Mouse (Mus musculus) forebrain, embryonic 11.5 days (tissue): ENCODE results near the gene Smpdl3b. TPM values are rescaled to one million over a fixed set of nuclear protein-coding genes. Genes with fewer than 3 reads are reported as not detected.
"Not testable (repeated sequence)": the region's sequence is repeated elsewhere in the genome, so short reads cannot be mapped to it uniquely, and the experiment has no call there.

Experiments
- ATAC-seq: fragments of 200-750 bp; cut with Nextera tagmentation; replicated peaks from 2 replicates; pipeline ENCODE4 v1.8.0; 2017; ENCODE audit warnings: moderate TSS enrichment; ENCODE audit not compliant: low FRiP score
- DNase-seq: peaks from one replicate; pipeline ENCODE4 v3.0.0-alpha.2; 2017; ENCODE audit warnings: low spot score
- H3K27ac ChIP-seq: fragments of 300-500 bp; sonication (generic); 2 replicates; pipeline ENCODE4 v1.5.1; 2014; ENCODE audit warnings: low read depth, low read length
- H3K27me3 ChIP-seq: fragments of 300-500 bp; sonication (generic); 2 replicates; pipeline ENCODE4 v1.6.1; 2014; ENCODE audit warnings: mild to moderate bottlenecking, low read length, mixed read lengths; ENCODE audit not compliant: control insufficient read depth, insufficient read depth
- H3K36me3 ChIP-seq: fragments of 300-500 bp; sonication (generic); 2 replicates; pipeline ENCODE4 v1.6.1; 2014; ENCODE audit warnings: mild to moderate bottlenecking, low read length, moderate library complexity, mixed read lengths; ENCODE audit not compliant: control insufficient read depth, insufficient read depth
- H3K4me1 ChIP-seq: fragments of 300-500 bp; sonication (generic); replicated peaks from 2 replicates; pipeline ENCODE4 v1.6.1; 2014; ENCODE audit warnings: low read length, mixed read lengths; ENCODE audit not compliant: control insufficient read depth, insufficient read depth
- H3K4me2 ChIP-seq: fragments of 300-500 bp; sonication (generic); 2 replicates; pipeline ENCODE4 v1.6.1; 2014; ENCODE audit warnings: low read depth, mild to moderate bottlenecking, low read length, moderate library complexity, mixed read lengths; ENCODE audit not compliant: severe bottlenecking
- H3K4me3 ChIP-seq: fragments of 300-500 bp; sonication (generic); 2 replicates; pipeline ENCODE4 v1.5.1; 2014; ENCODE audit warnings: low read depth, low read length
- H3K9ac ChIP-seq: fragments of 300-500 bp; sonication (generic); 2 replicates; pipeline ENCODE4 v1.6.1; 2014; ENCODE audit warnings: low read length
- H3K9me3 ChIP-seq: fragments of 300-500 bp; sonication (generic); 2 replicates; pipeline ENCODE4 v1.6.1; 2016; ENCODE audit warnings: low read length, mixed read lengths; ENCODE audit not compliant: control insufficient read depth
- WGBS: fragments of 180-500 bp; shearing (Covaris S2); extraction: QIAGEN DNeasy Blood & Tissue Kit; methylation state at CpG from one replicate; pipeline ENCODE4 v1.1.7; 2014; 5-methylcytosine and 5-hydroxymethylcytosine counted together
- polyA plus RNA-seq: library from polyadenylated mRNA; unstranded; fragments of >200 nt; fragmentation: Nextera tagmentation; extraction: Ambion mirVana; gene quantifications from 2 replicates; pipeline ENCODE4 v1.2.1, GENCODE M21; 2014

The Smpdl3b gene
- polyA plus RNA-seq, 1 experiment from 2014 or later, result 4.6 TPM

DNA sequence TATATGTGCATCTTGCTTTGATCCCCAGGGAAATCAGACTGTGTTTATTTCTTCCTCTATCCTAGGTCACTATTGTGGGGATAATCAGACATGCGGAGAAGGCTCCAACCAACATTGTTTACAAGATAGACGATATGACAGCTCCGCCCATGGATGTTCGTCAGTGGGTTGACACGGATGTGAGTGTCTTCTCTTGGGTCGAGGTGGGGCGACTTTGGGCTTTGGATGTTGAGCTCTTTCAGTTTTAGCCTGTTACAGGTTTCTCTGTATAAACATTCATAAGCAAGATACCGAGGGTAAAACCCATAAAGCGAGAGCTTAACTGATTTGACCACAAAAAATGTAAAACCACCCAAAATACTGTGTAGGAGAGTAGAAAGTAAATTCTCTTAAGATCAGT is 14.7 kb upstream of the Smpdl3b start:
- Histone ChIP-seq H3K27me3 (no peaks in the 10 kb centered on the region), H3K4me3 (no peak overlapping the region), H3K36me3 (peaks cover 19% of the 10 kb centered on the region), H3K4me1 (no peaks in the 10 kb centered on the region; the same call in 1 of the 2 replicates), H3K27ac (no peak overlapping the region), H3K9me3 (no peaks in the 10 kb centered on the region), H3K9ac (no peak overlapping the region), H3K4me2 (no peak overlapping the region)
- WGBS, result 94% methylated on average over 9 of the region's 9 CpGs
- no peak for ATAC-seq
- DNase-seq, result no peak

- H3K4me2 ChIP-seq, result peak within 1 kb of the TSS; percentile 61
Observed at GRCm38 (mm10) chr4:132767914-132768876, 11.1 kb upstream of the Smpdl3b start, which contains the start of gene Rpa2. TSS of gene Rpa2 (plus strand) at chr4:132768332.

GRCm38 (mm10) chr4:132763125-132763524 is 6.1 kb upstream of the Smpdl3b start:
- not testable (repeated sequence) for H3K4me3 ChIP-seq, H3K36me3 ChIP-seq, H3K27ac ChIP-seq, DNase-seq, H3K9me3 ChIP-seq, ATAC-seq, H3K4me2 ChIP-seq, H3K4me1 ChIP-seq, H3K9ac ChIP-seq, H3K27me3 ChIP-seq
- WGBS, result 80% methylated on average over 3 of the region's 3 CpGs

More at GRCm38 (mm10) chr4:132767914-132768876, 11.1 kb upstream of the Smpdl3b start, which contains the start of gene Rpa2:
- peaks cover 9% of the 10 kb centered on the region; the same call in 1 of the 2 replicates for H3K36me3 ChIP-seq
- no peaks in the 10 kb centered on the region for H3K9me3 ChIP-seq
- H3K4me3 ChIP-seq, result peak within 1 kb of the TSS; percentile 69
- no peak within 1 kb of the TSS for H3K27ac ChIP-seq
- DNase-seq (peak; percentile 98), ATAC-seq (peak; percentile 95)
- no peaks in the 10 kb centered on the region; the same call in 1 of the 2 replicates for H3K4me1 ChIP-seq
- no peaks in the 10 kb centered on the region for H3K27me3 ChIP-seq
- peak within 1 kb of the TSS; percentile 69 for H3K9ac ChIP-seq
- WGBS, result under 1% methylated on average over 70 of the region's 71 CpGs

DNA sequence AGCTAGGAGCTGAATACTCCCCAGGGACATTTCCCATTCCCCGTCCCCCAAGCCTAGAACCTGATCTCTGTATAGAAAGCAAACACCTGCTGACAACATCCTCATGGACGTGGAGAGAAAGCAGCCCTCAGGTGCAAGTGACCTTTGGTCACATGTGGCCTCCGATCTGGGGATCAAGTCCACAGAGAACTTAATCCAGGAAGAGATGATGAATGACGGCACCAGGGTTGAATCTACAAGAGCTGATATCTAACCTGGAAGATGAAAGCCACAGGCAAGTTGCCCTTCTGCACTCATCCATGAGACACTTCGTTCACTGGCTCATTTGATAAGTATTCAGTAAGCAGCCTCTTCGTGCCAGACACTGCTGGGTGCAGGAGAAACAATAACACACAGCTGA is 5.5 kb upstream of the Smpdl3b start:
- H3K4me2 ChIP-seq, result no peak overlapping the region
- no peak for DNase-seq
- H3K27me3 ChIP-seq, result peaks cover under 1% of the 10 kb centered on the region; the same call in 1 of the 2 replicates
- 86% methylated on average over 6 of the region's 6 CpGs for WGBS
- H3K27ac ChIP-seq, result no peak overlapping the region
- no peaks in the 10 kb centered on the region for H3K9me3 ChIP-seq
- no peak for ATAC-seq
- H3K36me3 ChIP-seq, result no peaks in the 10 kb centered on the region
- H3K9ac ChIP-seq, result no peak overlapping the region
- H3K4me3 ChIP-seq, result no peak overlapping the region
- no peaks in the 10 kb centered on the region for H3K4me1 ChIP-seq

DNA sequence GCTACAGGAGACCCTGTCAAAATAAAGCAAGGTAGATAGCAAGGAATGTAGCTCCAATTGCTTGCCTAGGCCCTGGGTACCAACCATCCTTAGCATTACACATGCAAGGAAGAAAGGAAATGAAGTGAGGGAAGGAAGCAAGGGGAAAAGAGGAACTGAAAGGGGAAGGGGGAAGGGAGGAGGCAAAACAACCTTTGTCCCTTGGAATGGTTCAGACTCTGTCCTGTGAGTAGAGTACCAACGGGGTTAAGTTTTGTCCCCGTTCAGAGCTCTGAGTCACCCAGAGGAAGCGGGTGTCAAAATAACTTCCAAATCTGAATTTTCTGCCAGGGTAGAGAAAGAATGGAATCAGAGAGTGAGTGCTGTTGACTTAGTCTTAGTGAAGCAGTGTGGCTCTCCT is 3.2 kb upstream of the Smpdl3b start:
- peaks cover 2% of the 10 kb centered on the region; the same call in 1 of the 2 replicates for H3K27me3 ChIP-seq
- no peaks in the 10 kb centered on the region for H3K9me3 ChIP-seq
- H3K27ac ChIP-seq, result no peak overlapping the region
- H3K36me3 ChIP-seq, result no peaks in the 10 kb centered on the region
- peaks cover 5% of the 10 kb centered on the region; the same call in 1 of the 2 replicates for H3K4me1 ChIP-seq
- H3K4me3 ChIP-seq, result no peak overlapping the region
- H3K9ac ChIP-seq, result no peak overlapping the region
- H3K4me2 ChIP-seq, result no peak overlapping the region
- WGBS, result 78% methylated on average over 3 of the region's 3 CpGs
- DNase-seq (no peak), ATAC-seq (no peak)

GRCm38 (mm10) chr4:132757633-132758351 is 740 bp upstream of the Smpdl3b start:
- Histone ChIP-seq H3K9me3 (no peaks in the 10 kb centered on the region), H3K4me2 (no peak overlapping the region), H3K36me3 (no peaks in the 10 kb centered on the region), H3K4me3 (no peak overlapping the region), H3K4me1 (peaks cover 5% of the 10 kb centered on the region; the same call in 1 of the 2 replicates), H3K27me3 (peaks cover 2% of the 10 kb centered on the region; the same call in 1 of the 2 replicates), H3K27ac (no peak overlapping the region), H3K9ac (no peak overlapping the region)
- no peak for ATAC-seq
- WGBS, result 90% methylated on average over 7 of the region's 7 CpGs
- DNase-seq, result no peak

DNA sequence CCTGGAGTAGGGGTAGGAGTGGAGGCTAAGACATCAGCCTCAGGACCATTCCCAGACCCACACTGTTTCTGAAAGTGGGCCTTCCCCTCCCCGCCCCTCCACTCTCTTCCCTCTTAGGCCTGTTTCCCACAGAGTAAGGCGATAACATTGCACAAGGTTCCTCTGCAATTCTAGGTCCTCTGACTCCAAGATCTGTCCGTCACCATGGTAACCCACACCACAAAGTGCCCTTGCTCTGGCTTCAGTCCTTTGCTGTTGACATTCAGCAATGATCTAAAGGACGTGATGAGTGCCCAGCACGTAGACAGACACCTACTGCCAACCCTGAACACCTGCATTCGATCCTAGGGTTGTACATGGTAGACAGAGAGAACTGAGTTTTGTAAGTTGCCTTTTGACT is 4.1 kb downstream of the Smpdl3b start:
- no peak overlapping the region for H3K27ac ChIP-seq
- H3K36me3 ChIP-seq, result no peaks in the 10 kb centered on the region
- ATAC-seq (no peak), DNase-seq (no peak)
- no peak overlapping the region for H3K9ac ChIP-seq
- H3K4me2 ChIP-seq, result no peak overlapping the region
- no peaks in the 10 kb centered on the region for H3K9me3 ChIP-seq
- H3K27me3 ChIP-seq, result peaks cover 2% of the 10 kb centered on the region; the same call in 1 of the 2 replicates
- no peak overlapping the region for H3K4me3 ChIP-seq
- peaks cover 5% of the 10 kb centered on the region; the same call in 1 of the 2 replicates for H3K4me1 ChIP-seq
- 80% methylated on average over 6 of the region's 6 CpGs for WGBS

DNA sequence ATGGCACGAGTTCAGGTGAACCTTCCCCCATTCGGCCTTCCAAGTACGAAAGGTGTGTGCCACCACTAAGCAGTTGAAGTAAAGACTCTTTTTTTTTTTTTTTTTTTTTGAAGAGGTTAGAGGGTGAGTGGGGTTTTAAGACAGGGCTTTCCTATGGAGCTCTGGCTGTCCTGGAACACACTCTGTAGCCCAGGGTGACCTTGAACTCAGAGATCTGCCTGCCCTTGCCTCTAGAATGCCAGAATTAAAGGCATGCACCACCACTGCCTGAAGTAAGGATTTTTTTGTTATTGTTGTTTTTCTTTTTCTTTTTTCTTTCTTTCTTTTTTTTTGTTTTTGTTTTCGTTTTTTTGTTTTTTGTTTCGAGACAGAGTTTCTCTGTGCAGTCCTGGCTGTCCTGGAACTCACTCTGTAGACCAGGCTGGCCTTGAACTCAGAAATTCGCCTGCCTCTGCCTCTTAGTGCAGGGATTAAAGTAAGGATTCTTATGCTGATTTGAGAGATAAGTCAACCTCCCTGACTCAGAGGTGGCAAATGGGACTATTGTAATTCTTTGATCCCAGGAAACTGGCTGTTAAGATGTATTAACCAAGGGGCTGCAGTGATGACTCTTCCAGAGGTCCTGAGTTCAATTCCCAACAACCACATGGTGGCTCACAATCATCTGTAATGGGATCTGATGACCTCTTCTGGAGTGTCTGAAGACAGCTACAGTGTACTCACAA is 7.6 kb downstream of the Smpdl3b start:
- H3K27me3 ChIP-seq, result no peaks in the 10 kb centered on the region
- no peaks in the 10 kb centered on the region for H3K9me3 ChIP-seq
- H3K36me3 ChIP-seq, result no peaks in the 10 kb centered on the region
- H3K4me3 ChIP-seq, result no peak overlapping the region
- H3K9ac ChIP-seq, result no peak overlapping the region
- 84% methylated on average over 6 of the region's 6 CpGs for WGBS
- ATAC-seq (no peak), DNase-seq (no peak)
- H3K27ac ChIP-seq, result no peak overlapping the region
- H3K4me1 ChIP-seq, result no peaks in the 10 kb centered on the region
- H3K4me2 ChIP-seq, result no peak overlapping the region
